Mouse (Mus musculus): ENCODE data around the gene Sept5. TPM values are rescaled to one million over a fixed set of nuclear protein-coding genes. Genes with fewer than 3 reads are reported as not detected.
A peak's percentile ranks its signal among the peaks of the same experiment; 100 is the strongest.

The Sept5 gene
- total RNA-seq, 2 experiments from 2014 or later = 801 to 836 TPM

DNA sequence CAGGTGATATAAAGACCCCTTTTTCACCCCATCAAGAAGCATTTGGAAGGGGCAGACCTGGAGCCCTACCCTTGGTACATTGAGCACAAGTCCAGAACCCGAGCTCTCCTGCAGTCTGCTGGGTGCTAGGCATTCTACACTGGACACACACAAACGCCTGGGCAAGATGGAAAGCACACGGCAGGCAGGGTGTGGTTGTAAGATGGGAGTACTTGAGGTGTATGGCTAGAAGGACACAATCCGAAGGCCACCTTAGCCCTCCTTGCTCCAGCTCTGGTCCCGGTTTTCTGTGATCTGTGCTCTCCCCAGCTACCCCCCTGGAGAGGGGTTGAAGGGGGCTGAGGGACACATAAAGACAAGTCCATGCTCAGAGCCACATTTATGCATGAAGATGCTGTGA lies 537 bp upstream of the Sept5 start:
- peak overlapping the region; percentile 84 for H3K4me3 ChIP-seq
- TF ChIP-seq CTCF (IDR thresholded peaks at IDR 0.05) = no peak
- peak overlapping the region; percentile 82 for H3K27ac ChIP-seq
- intact Hi-C loops (cut with DNase I) = loop anchor here (2.0 kb wide), 1 partner anchor 169 kb away; no protein-coding TSS in a partner anchor
- DNase-seq (ENCODE audit: extremely low spot score in 1 of 2, low spot score in 2 of 2) = no peak

DNA sequence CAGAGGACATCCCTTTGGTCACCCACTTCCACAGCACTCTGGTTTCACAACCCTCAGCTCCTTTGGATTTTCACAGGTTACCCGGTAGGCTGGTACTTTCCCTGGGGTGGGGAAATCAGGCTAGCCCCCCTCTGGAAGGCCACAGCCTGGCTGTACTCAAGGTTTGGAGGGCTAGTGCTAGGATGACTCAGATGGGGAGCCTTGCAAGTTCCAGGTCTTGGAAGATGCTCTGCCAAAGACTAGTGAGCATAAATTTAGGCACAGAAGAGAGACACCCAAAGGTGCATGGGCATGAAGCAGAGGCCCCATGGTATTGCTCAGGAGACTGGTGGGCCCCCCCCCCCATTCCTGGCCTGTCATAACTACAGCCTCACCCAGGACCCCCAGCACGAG lies 810 bp downstream of the Sept5 start:
- Histone ChIP-seq H3K4me3 (peak overlapping the region; percentile 84), H3K27ac (peak overlapping the region; percentile 93)
- no peak for DNase-seq (ENCODE audit: extremely low spot score in 1 of 2, low spot score in 2 of 2)
- intact Hi-C loops (cut with DNase I) = loop anchor here (1.0 kb wide), 1 partner anchor 52 kb away; no protein-coding TSS in a partner anchor
- no peak for TF ChIP-seq CTCF (IDR thresholded peaks at IDR 0.05)

DNA sequence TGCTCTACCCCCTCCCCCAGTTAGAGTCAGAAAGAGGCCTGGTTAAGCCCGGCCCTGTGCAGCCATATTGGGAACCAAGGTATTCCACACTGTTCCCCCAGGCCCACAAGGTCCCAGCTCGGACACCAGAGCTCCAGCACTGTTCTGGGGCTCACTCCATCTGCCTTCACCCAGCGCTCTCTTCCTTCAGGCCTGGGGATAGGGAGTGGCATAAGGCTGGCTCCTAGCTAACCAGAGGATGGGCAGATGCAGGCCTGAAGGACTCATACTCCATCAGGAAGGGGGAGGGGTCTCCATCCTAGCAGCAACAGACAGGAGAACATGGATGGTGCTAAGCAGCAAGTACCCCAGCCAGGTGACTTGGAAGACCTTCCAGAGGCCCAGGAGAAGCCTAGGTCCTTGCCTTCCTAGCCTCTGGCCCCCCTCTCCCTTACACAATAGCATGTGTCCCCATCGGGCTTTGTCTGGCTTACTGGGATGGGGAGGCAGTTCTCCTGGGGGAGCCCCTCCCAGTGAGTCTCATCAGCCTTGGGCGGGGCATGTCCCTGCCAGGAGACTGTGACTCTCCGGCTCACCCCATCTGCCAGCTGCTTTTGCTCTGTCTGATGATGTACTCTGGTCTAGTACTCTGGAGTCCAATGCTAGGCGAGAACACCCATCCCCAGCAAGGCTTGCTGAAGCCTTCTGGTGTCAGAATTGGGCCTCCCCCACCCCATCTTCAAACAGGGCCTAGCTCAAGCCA lies 1.4 kb downstream of the Sept5 start:
- DNase-seq (ENCODE audit: extremely low spot score in 1 of 2, low spot score in 2 of 2) = peak; percentile 35 to 39
- peak overlapping the region; percentile 93 for H3K27ac ChIP-seq
- H3K4me3 ChIP-seq = peak overlapping the region; percentile 84
- intact Hi-C loops (cut with DNase I) = no loop called here
- TF ChIP-seq CTCF (IDR thresholded peaks at IDR 0.05) = no peak

GRCm38 (mm10) chr16:18627163-18627562 lies 2.6 kb downstream of the Sept5 start:
- Histone ChIP-seq H3K4me3 (peak overlapping the region; percentile 84), H3K27ac (peak overlapping the region; percentile 99)
- intact Hi-C loops (cut with DNase I) = no loop called here
- TF ChIP-seq CTCF (IDR thresholded peaks at IDR 0.05) = no peak
- DNase-seq (ENCODE audit: extremely low spot score in 1 of 2, low spot score in 2 of 2) = no peak

- peak within 1 kb of the TSS; percentile 99 for H3K27ac ChIP-seq
- intact Hi-C loops (cut with DNase I) = loop anchor here (1.0 kb wide), 1 partner anchor 52 kb away; no protein-coding TSS in a partner anchor
- peak within 1 kb of the TSS; percentile 84 for H3K4me3 ChIP-seq
- TF ChIP-seq CTCF (IDR thresholded peaks at IDR 0.05) = peak; percentile 91
- peak; percentile 89 to 91 for DNase-seq (ENCODE audit: extremely low spot score in 1 of 2, low spot score in 2 of 2)
Observed at GRCm38 (mm10) chr16:18626376-18626878, 3.3 kb downstream of the Sept5 start, which contains the start of gene Gm49601. Gm49601 (minus strand) TSS chr16:18626427.

DNA sequence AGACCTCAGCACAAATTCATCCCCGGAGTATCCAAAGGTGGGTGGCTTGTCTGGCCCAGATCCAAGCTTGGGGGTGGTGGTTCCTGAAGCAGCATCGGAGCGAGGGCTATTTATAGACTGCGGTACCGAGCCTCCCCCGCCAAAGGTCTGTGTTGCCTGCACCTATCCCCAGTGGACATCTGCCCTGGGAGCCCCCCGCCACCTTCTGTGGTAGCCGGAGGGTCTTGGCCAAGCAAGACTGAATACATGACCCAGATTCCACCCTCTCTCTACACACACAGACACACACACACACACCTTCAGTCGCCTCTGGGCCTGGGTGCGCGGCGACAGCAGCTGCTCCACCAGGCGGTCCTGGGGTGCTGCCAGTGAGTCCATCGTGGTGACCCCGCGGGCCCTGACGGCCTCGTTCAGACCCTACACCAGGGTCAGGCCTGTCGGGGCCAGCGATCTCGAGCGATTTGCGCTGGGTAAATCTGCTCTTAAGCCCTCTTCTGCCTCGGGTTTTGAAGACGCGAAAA lies 3.9 kb downstream of the Sept5 start:
- Histone ChIP-seq H3K4me3 (peak overlapping the region; percentile 84), H3K27ac (peak overlapping the region; percentile 99)
- intact Hi-C loops (cut with DNase I) = loop anchor here (1.0 kb wide), 1 partner anchor 52 kb away; no protein-coding TSS in a partner anchor
- no peak for TF ChIP-seq CTCF (IDR thresholded peaks at IDR 0.05)
- peak; percentile 74 to 83 for DNase-seq (ENCODE audit: extremely low spot score in 1 of 2, low spot score in 2 of 2)

DNA sequence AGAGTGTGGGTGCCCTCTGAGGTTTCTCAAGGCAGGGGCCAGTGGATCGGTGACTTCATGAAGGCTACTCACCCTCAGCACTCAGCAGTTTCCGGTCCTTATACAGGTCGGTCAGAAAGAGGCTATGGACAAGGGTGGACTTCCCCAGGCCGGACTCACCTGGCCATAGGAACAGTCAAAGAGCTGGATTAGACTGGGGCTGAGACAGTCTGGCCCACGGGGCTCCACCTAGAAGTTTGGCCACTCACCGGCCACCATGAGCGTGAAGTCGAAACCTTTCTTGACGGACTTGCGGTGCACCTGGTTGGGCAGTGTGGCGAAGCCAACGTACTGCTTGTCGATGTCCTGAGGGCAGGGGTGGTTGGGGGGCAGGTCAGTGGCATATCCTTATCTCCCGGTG lies 4.7 kb downstream of the Sept5 start:
- Histone ChIP-seq H3K4me3 (peak overlapping the region; percentile 84), H3K27ac (peak overlapping the region; percentile 99)
- peak in 1 of 2 experiments; percentile 18 for DNase-seq (ENCODE audit: extremely low spot score in 1 of 2, low spot score in 2 of 2)
- intact Hi-C loops (cut with DNase I) = no loop called here
- TF ChIP-seq CTCF (IDR thresholded peaks at IDR 0.05) = no peak

GRCm38 (mm10) chr16:18624641-18625040 lies 5.1 kb downstream of the Sept5 start:
- peak; percentile 26 to 30 for DNase-seq (ENCODE audit: extremely low spot score in 1 of 2, low spot score in 2 of 2)
- no peak for TF ChIP-seq CTCF (IDR thresholded peaks at IDR 0.05)
- intact Hi-C loops (cut with DNase I) = no loop called here
- peak overlapping the region; percentile 84 for H3K4me3 ChIP-seq
- H3K27ac ChIP-seq = peak overlapping the region; percentile 99

- intact Hi-C loops (cut with DNase I) = no loop called here
- Histone ChIP-seq H3K27ac (peak overlapping the region; percentile 99; the same call in 1 of the 2 replicates), H3K4me3 (peak overlapping the region; percentile 84)
- no peak for TF ChIP-seq CTCF (IDR thresholded peaks at IDR 0.05)
- DNase-seq (ENCODE audit: extremely low spot score in 1 of 2, low spot score in 2 of 2) = peak in 1 of 2 experiments; percentile 36
Observed at GRCm38 (mm10) chr16:18623751-18624540, 5.8 kb downstream of the Sept5 start.

- peak; percentile 23 to 45 for DNase-seq (ENCODE audit: extremely low spot score in 1 of 2, low spot score in 2 of 2)
- intact Hi-C loops (cut with DNase I) = no loop called here
Observed at GRCm38 (mm10) chr16:18622916-18623750, 6.6 kb downstream of the Sept5 start.

DNA sequence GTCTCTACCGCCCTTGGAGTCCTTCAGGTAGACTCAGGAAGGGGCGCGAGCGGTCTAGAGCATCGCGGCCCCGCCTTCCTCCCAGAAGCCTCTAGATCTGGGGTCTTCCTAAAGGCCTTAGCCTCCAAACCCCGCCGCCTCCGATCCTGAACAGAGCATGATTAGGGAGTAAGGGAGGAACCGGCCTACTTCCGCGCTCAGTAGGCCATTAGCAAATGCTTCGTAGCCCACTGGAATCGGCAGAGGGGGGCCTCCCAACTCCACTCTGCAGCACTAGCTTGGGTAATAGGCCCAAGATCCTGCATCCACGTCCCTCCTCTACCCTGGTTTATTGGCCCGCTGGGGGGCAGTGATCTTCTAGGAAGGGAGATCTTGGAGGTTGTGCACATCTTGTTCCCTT lies 7.7 kb downstream of the Sept5 start, which contains the start of gene Gp1bb:
Gene Gp1bb (minus strand): TSS at position 385 of the 400 bp plus-strand sequence.
- no peak for DNase-seq (ENCODE audit: extremely low spot score in 1 of 2, low spot score in 2 of 2)
- intact Hi-C loops (cut with DNase I) = no loop called here
- Histone ChIP-seq H3K4me3 (peak within 1 kb of the TSS; percentile 29), H3K27ac (peak within 1 kb of the TSS; percentile 90)
- TF ChIP-seq CTCF (IDR thresholded peaks at IDR 0.05) = no peak

More at GRCm38 (mm10) chr16:18622916-18623750, 6.6 kb downstream of the Sept5 start:
- no peak; the same call in 1 of the 2 replicates for TF ChIP-seq CTCF (IDR thresholded peaks at IDR 0.05)
- Histone ChIP-seq H3K27ac (peak overlapping the region; percentile 57; the same call in 1 of the 2 replicates), H3K4me3 (no peak overlapping the region; the same call in 1 of the 2 replicates)
